Mouse (Mus musculus): ENCODE measurements around the gene Lrrn1. TPM values are rescaled to one million over a fixed set of nuclear protein-coding genes. Genes with fewer than 3 reads are reported as not detected.

Lrrn1 gene
- total and polyA plus RNA-seq, 2 experiments from 2014 or later, result 0.04 to 0.27 TPM

DNA sequence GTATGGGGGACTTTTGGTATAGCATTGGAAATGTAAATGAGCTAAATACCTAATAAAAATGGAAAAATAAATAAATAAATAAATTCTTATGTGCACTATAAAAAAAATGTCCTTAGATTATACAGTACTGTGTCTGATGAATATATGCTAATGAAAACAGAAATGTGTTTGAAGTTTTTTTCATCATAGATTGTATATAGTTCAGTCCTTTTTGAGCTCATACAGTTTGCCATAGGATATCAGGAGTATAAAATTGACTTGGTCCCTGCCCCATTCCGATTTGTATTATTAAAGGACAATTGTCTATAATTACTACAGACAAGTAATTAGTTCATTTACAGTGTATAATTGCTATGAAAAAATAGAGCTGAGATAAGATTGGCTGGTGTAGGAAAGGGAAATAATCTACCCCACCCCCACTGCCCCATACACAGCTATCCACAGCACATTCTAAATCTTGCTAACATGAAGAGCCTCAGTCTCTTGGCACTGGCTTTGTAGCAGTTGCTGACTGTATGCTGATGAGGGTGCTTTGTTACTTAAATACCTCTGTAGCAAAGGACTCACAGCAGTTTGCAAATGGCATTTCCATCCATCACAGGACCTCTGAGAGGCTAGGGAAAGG, 54.3 kb downstream of the Lrrn1 start:
- Histone ChIP-seq H3K27ac (ENCODE audit: low read depth) (no peak overlapping the region), H3K4me3 (ENCODE audit: low read depth, low read length) (no peak overlapping the region), H3K4me1 (ENCODE audit: control insufficient read depth, insufficient read depth) (no peaks in the 10 kb centered on the region), H3K9me3 (replicated peaks; ENCODE audit: control insufficient read depth, low read length) (no peaks in the 10 kb centered on the region), H3K4me2 (ENCODE audit: low read depth, low read length) (no peak overlapping the region), H3K36me3 (replicated peaks; ENCODE audit: control insufficient read depth, insufficient read depth, low read length) (no peaks in the 10 kb centered on the region), H3K27me3 (ENCODE audit: control insufficient read depth, insufficient read depth, low read length) (no peaks in the 10 kb centered on the region), H3K9ac (replicated peaks; ENCODE audit: low read depth, low read length) (no peak overlapping the region)
- ATAC-seq (ENCODE audit: insufficient read depth, low read depth) (no peak), DNase-seq (ENCODE audit: low spot score) (no peak)
- no peak for TF ChIP-seq EP300 (IDR thresholded peaks at IDR 0.05; ENCODE audit: low read depth)
- no peak for TF ChIP-seq CTCF (IDR thresholded peaks at IDR 0.05; ENCODE audit: low read depth)
- whole genome bisulfite sequencing, result 67% methylated on average over 1 of the region's 1 CpGs

DNA sequence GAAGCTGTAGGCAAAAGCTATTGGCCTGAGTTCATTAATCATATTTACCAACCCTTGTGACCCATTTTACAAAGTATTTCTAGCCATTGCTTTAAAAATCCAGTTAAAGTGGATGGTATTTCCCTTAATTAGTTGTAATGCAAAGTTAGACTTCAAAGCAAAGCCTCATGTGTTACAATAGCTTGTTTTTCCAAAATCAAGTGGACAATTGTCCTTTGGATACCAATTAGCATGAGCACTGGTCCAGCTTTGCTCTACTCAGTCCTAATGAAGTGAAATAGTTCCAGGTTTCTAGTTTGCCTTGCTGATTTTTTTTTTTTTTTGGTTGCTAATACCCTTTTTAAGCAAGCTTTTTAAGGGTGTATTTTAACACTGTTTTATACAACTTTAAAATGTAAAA, 75.6 kb downstream of the Lrrn1 start:
- DNase-seq (ENCODE audit: low spot score), result no peak
- Histone ChIP-seq H3K4me3 (ENCODE audit: low read depth, low read length) (no peak overlapping the region), H3K27me3 (ENCODE audit: control insufficient read depth, insufficient read depth, low read length) (no peaks in the 10 kb centered on the region), H3K4me1 (ENCODE audit: control insufficient read depth, insufficient read depth) (no peaks in the 10 kb centered on the region), H3K27ac (ENCODE audit: low read depth) (no peak overlapping the region), H3K9ac (replicated peaks; ENCODE audit: low read depth, low read length) (no peak overlapping the region), H3K36me3 (replicated peaks; ENCODE audit: control insufficient read depth, insufficient read depth, low read length) (no peaks in the 10 kb centered on the region), H3K4me2 (ENCODE audit: low read depth, low read length) (no peak overlapping the region), H3K9me3 (replicated peaks; ENCODE audit: control insufficient read depth, low read length) (no peaks in the 10 kb centered on the region)
- no peak for ATAC-seq (ENCODE audit: insufficient read depth, low read depth)
- TF ChIP-seq EP300 (IDR thresholded peaks at IDR 0.05; ENCODE audit: low read depth), result no peak
- no peak for TF ChIP-seq CTCF (IDR thresholded peaks at IDR 0.05; ENCODE audit: low read depth)

- no peak overlapping the region for H3K4me2 ChIP-seq (ENCODE audit: low read depth, low read length)
- no peak overlapping the region for H3K9ac ChIP-seq (replicated peaks; ENCODE audit: low read depth, low read length)
- H3K36me3 ChIP-seq (replicated peaks; ENCODE audit: control insufficient read depth, insufficient read depth, low read length), result no peaks in the 10 kb centered on the region
- no peaks in the 10 kb centered on the region for H3K27me3 ChIP-seq (ENCODE audit: control insufficient read depth, insufficient read depth, low read length)
- TF ChIP-seq CTCF (IDR thresholded peaks at IDR 0.05; ENCODE audit: low read depth) (no peak), EP300 (IDR thresholded peaks at IDR 0.05; ENCODE audit: low read depth) (no peak)
- no peak for ATAC-seq (ENCODE audit: insufficient read depth, low read depth)
- no peak overlapping the region for H3K27ac ChIP-seq (ENCODE audit: low read depth)
- no peaks in the 10 kb centered on the region for H3K9me3 ChIP-seq (replicated peaks; ENCODE audit: control insufficient read depth, low read length)
- no peak overlapping the region for H3K4me3 ChIP-seq (ENCODE audit: low read depth, low read length)
- DNase-seq (ENCODE audit: low spot score), result no peak
- no peaks in the 10 kb centered on the region for H3K4me1 ChIP-seq (ENCODE audit: control insufficient read depth, insufficient read depth)
- WGBS, result 29% methylated on average over 1 of the region's 1 CpGs
These were observed 84.7 kb downstream of the Lrrn1 start for GRCm38 (mm10) chr6:107614288-107614687.

All from heart, postnatal 0 days (tissue).